ENCODE assay signal across 9 mouse cellular contexts in genomic region chr9:119402253-119403235, GRCm38 (mm10). TPM values are rescaled to one million over a fixed set of nuclear protein-coding genes. Genes with fewer than 3 reads are reported as not detected.
DNase-seq lines count a peak whose midpoint lies in the region; ATAC-seq and TF ChIP-seq lines count a peak whose summit lies in the region.
"Had no signal": no experiment of that assay in that cellular context is flagged by ENCODE, and none has a peak within 500 bp of the region (broad histone marks: within the 10 kb centered on the region; RNA-seq: fewer than 3 reads in every experiment).

No protein-coding gene starts in this region.

- peak overlapping the region; percentile 56 for H3K4me3 ChIP-seq in cerebellum, adult 2 months (replicated peaks; ENCODE audit: insufficient read depth, low read depth, low read length)
- H3K4me3 ChIP-seq in hindbrain, embryonic 13.5 days, result peak overlapping the region; percentile 96
- peak overlapping the region; percentile 21; the same call in 1 of the 2 replicates for H3K4me3 ChIP-seq in macrophage (ENCODE audit: inconsistent target)

- CTCF ChIA-PET in Patski (lab: Charles Lee), result interaction anchor here (1.0 kb wide), 1 partner anchor 42 kb away, joined by 4 read pairs; the partner anchor contains the start of gene Exog

- peak overlapping the region; percentile 94 for H3K27ac ChIP-seq in cerebellum, adult 2 months (ENCODE audit: insufficient read depth, low read length)
- peak overlapping the region; percentile 99 for H3K27ac ChIP-seq in hindbrain, embryonic 13.5 days
- H3K27ac ChIP-seq in macrophage, result no peak overlapping the region

- TF ChIP-seq POLR2A in cerebellum, adult 2 months (IDR thresholded peaks at IDR 0.05; ENCODE audit: borderline replicate concordance, insufficient read depth, low read length), result no peak

- no peaks in the 10 kb centered on the region for H3K36me3 ChIP-seq in hindbrain, embryonic 13.5 days
- H3K36me3 ChIP-seq in macrophage (ENCODE audit: inconsistent target), result no peaks in the 10 kb centered on the region

- peaks cover 9% of the 10 kb centered on the region for H3K4me1 ChIP-seq in cerebellum, adult 2 months (ENCODE audit: control insufficient read depth, insufficient read depth, low read length)
- H3K4me1 ChIP-seq in hindbrain, embryonic 13.5 days (replicated peaks), result peaks cover 49% of the 10 kb centered on the region

- no peaks in the 10 kb centered on the region for H3K9me3 ChIP-seq in hindbrain, embryonic 13.5 days

- POLR2A ChIA-PET in Patski (lab: Charles Lee), result no interaction called here

- no peaks in the 10 kb centered on the region for H3K27me3 ChIP-seq in Patski
- no peaks in the 10 kb centered on the region for H3K27me3 ChIP-seq in cerebellum, adult 2 months (ENCODE audit: control insufficient read depth, insufficient read depth, low read length)
- no peaks in the 10 kb centered on the region for H3K27me3 ChIP-seq in hindbrain, embryonic 13.5 days

- WGBS in cerebellum, adult 2 months, result under 1% methylated on average over 127 of the region's 127 CpGs
- under 1% methylated on average over 106 of the region's 127 CpGs for whole genome bisulfite sequencing in hindbrain, embryonic 13.5 days
- under 1% methylated on average over 118 of the region's 127 CpGs for WGBS in macrophage (ENCODE audit: missing documents)

- in situ Hi-C loops in Patski (cut with MboI; ENCODE audit: low pct_unique_long_range_greater_than_20kb), result loop anchor here (5.0 kb wide), 1 partner anchor 40 kb away; no protein-coding TSS in a partner anchor

- no peaks in the 10 kb centered on the region for H3K79me2 ChIP-seq in macrophage (ENCODE audit: inconsistent target)

- DNase-seq in Patski (ENCODE audit: low read depth, low spot score), result no peak
- DNase-seq in cerebellum, adult 2 months, result peak; percentile 48 to 66
- peak; percentile 43 to 53 for DNase-seq in left cerebral cortex, adult 8-10 months (ENCODE audit: low spot score in 2 of 2)
- DNase-seq in right cerebral cortex, postnatal 14 days, result peak; percentile 49

- ATAC-seq in Patski, result peak; percentile 33
- peak; percentile 42 for ATAC-seq in frontal cortex, adult (ENCODE audit: low TSS enrichment)
- peak; percentile 75 for ATAC-seq in hindbrain, embryonic 13.5 days (ENCODE audit: low FRiP score)
- no peak for ATAC-seq in monocyte, adult 5-6 weeks (replicated peaks; ENCODE audit: insufficient number of reproducible peaks, low FRiP score, low TSS enrichment, poor library complexity, severe bottlenecking)

- TF ChIP-seq CTCF in Patski (IDR thresholded peaks at IDR 0.05), result no peak
- TF ChIP-seq CTCF in cerebellum, adult 2 months (IDR thresholded peaks at IDR 0.05; ENCODE audit: borderline replicate concordance, insufficient read depth, low read depth, low read length), result no peak

- peak overlapping the region; percentile 89 for H3K4me2 ChIP-seq in hindbrain, embryonic 13.5 days

- peak overlapping the region; percentile 100 for H3K9ac ChIP-seq in hindbrain, embryonic 13.5 days

RNA-seq across cellular contexts. Expression of gene Acvr2b, which starts 0.6 kb away (rescaled TPM):
- polyA plus RNA-seq in Patski (2021), result 4.0 TPM
- polyA plus RNA-seq in cerebellum, adult 2 months (2012; rRNA removed), result 4.5 and 5.0 TPM in 2 replicates
- polyA plus RNA-seq in hindbrain, embryonic 13.5 days (2015; fragmentation: Nextera tagmentation; extraction: Ambion mirVana), result 44.4 and 48.6 TPM in 2 replicates
- 10 to 100 TPM; 14.9 to 18.4 (median 16.7) TPM for total RNA-seq in left cerebral cortex, adult 8-10 months (2022)
- total RNA-seq in macrophage (2018; cell fraction: chromatin; rRNA removed), result 10 to 100 TPM in 5 of 26 experiments, 1 to 10 TPM in 20, under 1 TPM in 1; 0.95 to 23.0 (median 5.4) TPM
- total RNA-seq in macrophage (2018; cell fraction: cytosol; rRNA removed), result 1 to 10 TPM in 12 of 26 experiments, under 1 TPM in 14; 0.19 to 3.9 (median 0.81) TPM
- 10 to 100 TPM in 3 of 26 experiments, 1 to 10 TPM in 21, under 1 TPM in 2; 0.43 to 12.3 (median 2.4) TPM for total RNA-seq in macrophage (2018; cell fraction: nucleus; rRNA removed)
- 0.65 to 1.7 TPM (median 0.74 TPM) in 3 replicates for polyA plus RNA-seq in macrophage (2018)
- total RNA-seq in monocyte, adult 5-6 weeks (2017), result 0.49 to 1.9 TPM in 2 of 3 replicates, not detected in the other

RNA-seq across cellular contexts. Expression of gene Slc22a14, which starts 37.2 kb away (rescaled TPM):
- 0.26 TPM for polyA plus RNA-seq in Patski (2021)
- not detected in 2 replicates for polyA plus RNA-seq in cerebellum, adult 2 months (2012; rRNA removed)
- polyA plus RNA-seq in hindbrain, embryonic 13.5 days (2015; fragmentation: Nextera tagmentation; extraction: Ambion mirVana), result not detected in 2 replicates
- total RNA-seq in left cerebral cortex, adult 8-10 months (2022), result not detected
- not detected for total RNA-seq in macrophage (2018; cell fraction: chromatin; rRNA removed)
- not detected for total RNA-seq in macrophage (2018; cell fraction: cytosol; rRNA removed)
- total RNA-seq in macrophage (2018; cell fraction: nucleus; rRNA removed), result not detected
- polyA plus RNA-seq in macrophage (2018), result not detected in 3 replicates
- 0.21 to 0.48 TPM in 2 of 3 replicates, not detected in the other for total RNA-seq in monocyte, adult 5-6 weeks (2017)
- total RNA-seq: gastrocnemius, postnatal 4 days had no signal

RNA-seq across cellular contexts. Expression of gene Exog, which starts 42.2 kb away (rescaled TPM):
- 5.7 TPM for polyA plus RNA-seq in Patski (2021)
- polyA plus RNA-seq in cerebellum, adult 2 months (2012; rRNA removed), result 13.0 and 14.1 TPM in 2 replicates
- polyA plus RNA-seq in hindbrain, embryonic 13.5 days (2015; fragmentation: Nextera tagmentation; extraction: Ambion mirVana), result 48.4 and 51.2 TPM in 2 replicates
- total RNA-seq in left cerebral cortex, adult 8-10 months (2022), result 10 to 100 TPM; 17.9 to 21.2 (median 19.4) TPM
- 10 to 100 TPM in 6 of 26 experiments, 1 to 10 TPM in 15, under 1 TPM in 5; 0.37 to 14.1 (median 4.4) TPM for total RNA-seq in macrophage (2018; cell fraction: chromatin; rRNA removed)
- total RNA-seq in macrophage (2018; cell fraction: cytosol; rRNA removed), result 1 to 10 TPM in 24 of 26 experiments, under 1 TPM in 2; 0.76 to 8.5 (median 4.1) TPM
- 10 to 100 TPM in 1 of 26 experiments, 1 to 10 TPM in 23, under 1 TPM in 2; 0.92 to 13.5 (median 3.9) TPM for total RNA-seq in macrophage (2018; cell fraction: nucleus; rRNA removed)
- polyA plus RNA-seq in macrophage (2018), result 2.6 to 6.0 TPM (median 4.0 TPM) in 3 replicates
- total RNA-seq in monocyte, adult 5-6 weeks (2017), result 0.48 to 4.9 TPM (median 4.6 TPM) in 3 replicates

RNA-seq across cellular contexts. Expression of gene Xylb, which starts 45.4 kb away (rescaled TPM):
- 5.1 TPM for polyA plus RNA-seq in Patski (2021)
- polyA plus RNA-seq in cerebellum, adult 2 months (2012; rRNA removed), result 5.9 and 6.1 TPM in 2 replicates
- polyA plus RNA-seq in hindbrain, embryonic 13.5 days (2015; fragmentation: Nextera tagmentation; extraction: Ambion mirVana), result 2.4 and 2.5 TPM in 2 replicates
- total RNA-seq in left cerebral cortex, adult 8-10 months (2022), result 1 to 10 TPM; 5.6 to 6.2 (median 5.8) TPM
- 10 to 100 TPM in 6 of 26 experiments, 1 to 10 TPM in 20; 1.8 to 18.2 (median 7.4) TPM for total RNA-seq in macrophage (2018; cell fraction: chromatin; rRNA removed)
- 1 to 10 TPM; 1.3 to 4.4 (median 2.4) TPM for total RNA-seq in macrophage (2018; cell fraction: cytosol; rRNA removed)
- total RNA-seq in macrophage (2018; cell fraction: nucleus; rRNA removed), result 10 to 100 TPM in 1 of 26 experiments, 1 to 10 TPM in 25; 1.1 to 14.8 (median 4.4) TPM
- polyA plus RNA-seq in macrophage (2018), result 3.0 to 5.5 TPM (median 3.1 TPM) in 3 replicates
- total RNA-seq in monocyte, adult 5-6 weeks (2017), result 0.39 TPM in 1 of 3 replicates, not detected in the others

Comparison
In these comparisons a context has a peak if more than half of its experiments do, and no peak if none do; other contexts are left out.
1. H3K4me3 ChIP-seq: peak in every context shown above with its lines; median percentile 96 in hindbrain, embryonic 13.5 days; 56 in cerebellum, adult 2 months; 21 in macrophage.